Mouse (Mus musculus) large intestine, adult 2 months (tissue): Measurements from ENCODE around the gene Slit1. TPM values are rescaled to one million over a fixed set of nuclear protein-coding genes. Genes with fewer than 3 reads are reported as not detected.

ENCODE experiments used
- DNase-seq: peaks from one replicate; pipeline ENCODE4 v3.0.0-alpha.2; 2012; ENCODE audit warnings: low read depth, low spot score
- WGBS: fragments of 180-500 bp; shearing (Covaris S2); methylation state at CpG from one replicate; pipeline ENCODE4 v1.1.7; 2018; 5-methylcytosine and 5-hydroxymethylcytosine counted together
- polyA plus RNA-seq: library from polyadenylated mRNA; depleted of rRNA; stranded (reverse); fragments of >200 nt; gene quantifications from 2 replicates; pipeline ENCODE4 v1.2.3, GENCODE M21; 2012

The Slit1 gene
- polyA plus RNA-seq, 1 experiment, result 0.30 TPM

DNA sequence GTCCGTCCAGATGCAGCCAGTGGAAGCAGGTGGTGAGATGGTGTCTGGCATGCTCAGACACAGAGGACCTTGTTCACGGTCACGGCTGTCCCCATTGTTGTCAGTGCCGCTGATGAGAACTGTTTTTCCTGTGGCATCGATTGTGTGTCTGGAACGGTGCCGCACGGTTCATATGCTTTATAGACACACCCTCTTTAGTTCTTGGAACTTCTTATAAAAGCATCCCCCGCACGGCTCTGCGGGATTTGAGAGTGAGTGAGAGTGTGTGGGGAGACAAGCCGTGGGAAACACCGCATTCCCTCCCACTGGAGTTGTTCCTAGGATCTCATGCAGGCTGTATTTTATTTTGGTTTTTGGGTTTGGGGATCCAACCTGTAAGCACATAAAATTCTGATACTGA, 82.0 kb downstream of the Slit1 start:
- DNase-seq, result no peak
- WGBS, result 77% methylated on average over 13 of the region's 13 CpGs

DNA sequence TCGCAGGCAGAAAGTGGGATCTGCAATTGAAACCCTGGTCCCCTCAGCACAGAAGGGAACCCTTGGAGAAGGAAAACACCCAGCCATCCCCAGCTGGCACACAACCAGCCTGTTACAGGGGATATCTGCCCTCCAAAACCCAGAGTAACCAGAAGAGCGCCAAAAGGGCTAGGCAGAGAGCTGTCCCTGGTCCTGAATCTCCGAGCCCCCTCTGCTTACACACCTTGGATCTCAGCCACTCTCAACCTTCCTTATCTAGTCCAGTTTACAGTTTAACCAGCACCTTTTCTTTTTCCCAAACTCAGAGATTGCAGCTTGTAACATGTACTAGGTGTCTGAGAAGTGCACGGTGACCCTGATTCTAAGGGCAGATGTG, 82.5 kb downstream of the Slit1 start:
- DNase-seq, result no peak
- 17% methylated on average over 4 of the region's 4 CpGs for WGBS

DNA sequence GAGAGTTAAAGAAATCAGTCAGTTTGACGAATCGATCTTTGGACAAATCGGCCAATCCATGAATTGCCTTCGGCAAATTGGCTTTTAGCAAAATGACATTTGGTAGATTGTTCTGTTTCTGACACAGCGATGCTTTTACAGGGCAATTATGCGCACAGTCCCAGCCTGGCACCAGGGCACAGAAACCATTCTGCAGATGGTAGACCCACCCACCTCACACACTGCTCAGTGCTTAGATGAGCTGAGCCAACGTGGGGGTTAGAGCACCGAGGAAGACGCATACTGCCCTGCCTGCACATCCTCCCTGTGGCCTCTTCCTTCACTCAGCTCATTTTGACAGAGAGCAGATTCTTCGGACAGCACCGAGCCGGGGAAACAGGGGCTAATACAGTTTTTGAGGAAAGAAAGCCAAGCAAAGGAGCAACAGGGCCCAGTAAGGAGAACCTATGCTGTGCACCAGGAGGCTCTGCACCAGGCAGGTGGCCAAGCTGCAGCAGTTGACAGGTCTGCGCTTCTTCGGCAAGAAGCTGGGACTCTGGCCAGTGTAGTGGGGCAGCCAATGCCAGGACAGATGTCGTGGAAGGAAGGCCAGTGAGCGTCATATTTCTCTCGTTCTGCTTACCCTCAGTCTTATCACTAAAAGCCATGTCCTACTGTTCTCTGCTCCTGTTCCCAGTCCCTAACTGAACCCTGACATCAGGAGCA, 83.0 kb downstream of the Slit1 start:
- no peak for DNase-seq
- WGBS, result 71% methylated on average over 17 of the region's 17 CpGs

DNA sequence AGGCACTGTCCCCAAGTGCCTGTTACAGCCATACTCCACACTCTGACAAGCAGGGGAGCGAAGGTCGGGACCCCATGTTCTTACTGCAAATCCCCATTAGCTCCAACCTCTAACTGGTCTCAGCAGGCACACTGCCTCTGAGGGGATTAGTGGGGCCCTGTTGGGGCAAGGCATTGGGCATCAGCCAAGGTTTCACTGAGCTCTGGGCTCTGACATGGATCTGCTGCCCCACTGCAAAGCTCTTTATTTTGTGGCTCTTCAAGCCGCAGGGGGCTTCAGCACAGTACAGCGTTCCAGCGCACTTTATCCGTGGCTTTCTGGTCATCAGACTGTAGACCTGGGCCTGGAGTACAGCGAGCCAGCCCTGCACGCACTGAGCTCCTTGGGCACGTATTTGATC, 86.0 kb downstream of the Slit1 start:
- 28% methylated on average over 9 of the region's 9 CpGs for WGBS
- no peak for DNase-seq

DNA sequence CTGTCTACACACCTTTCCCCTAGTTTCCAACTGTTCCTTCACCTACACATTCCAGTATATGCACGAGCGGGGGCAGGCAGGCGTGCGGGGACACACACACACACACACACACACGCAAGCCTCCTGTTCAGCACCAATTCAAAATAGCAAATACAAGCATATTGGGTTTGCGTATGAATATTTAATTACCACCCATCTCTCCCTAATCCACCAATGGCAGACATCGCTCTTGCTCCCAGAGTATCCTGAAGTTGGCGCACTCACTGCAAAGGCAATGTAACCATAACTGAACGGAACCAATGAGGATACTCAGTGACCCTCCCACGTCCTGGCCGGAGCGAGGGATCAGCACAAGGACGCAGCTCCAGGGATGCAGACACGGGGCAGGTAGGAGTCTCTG, 86.8 kb downstream of the Slit1 start:
- 75% methylated on average over 14 of the region's 14 CpGs for WGBS
- DNase-seq, result no peak

DNA sequence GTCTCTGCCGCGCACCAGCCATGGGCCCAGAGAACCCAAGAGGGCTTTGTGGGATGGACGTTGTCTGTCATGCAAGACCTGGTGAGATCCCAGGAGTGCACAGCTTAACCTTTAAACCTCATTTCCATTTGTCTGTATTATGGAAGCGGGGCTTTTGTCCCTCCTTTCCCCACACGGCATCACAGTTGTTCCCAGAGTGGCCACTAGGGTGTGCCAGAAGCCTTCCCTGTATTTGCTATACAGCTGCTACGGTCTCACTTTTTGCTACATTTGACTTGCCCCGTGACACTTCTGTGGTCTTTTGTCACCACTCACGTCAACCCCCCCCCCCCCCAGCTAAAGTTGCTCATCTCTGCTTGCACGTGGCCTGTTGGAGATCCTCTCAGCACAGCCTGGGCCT, 87.5 kb downstream of the Slit1 start:
- WGBS, result 9% methylated on average over 9 of the region's 9 CpGs
- DNase-seq, result no peak

DNA sequence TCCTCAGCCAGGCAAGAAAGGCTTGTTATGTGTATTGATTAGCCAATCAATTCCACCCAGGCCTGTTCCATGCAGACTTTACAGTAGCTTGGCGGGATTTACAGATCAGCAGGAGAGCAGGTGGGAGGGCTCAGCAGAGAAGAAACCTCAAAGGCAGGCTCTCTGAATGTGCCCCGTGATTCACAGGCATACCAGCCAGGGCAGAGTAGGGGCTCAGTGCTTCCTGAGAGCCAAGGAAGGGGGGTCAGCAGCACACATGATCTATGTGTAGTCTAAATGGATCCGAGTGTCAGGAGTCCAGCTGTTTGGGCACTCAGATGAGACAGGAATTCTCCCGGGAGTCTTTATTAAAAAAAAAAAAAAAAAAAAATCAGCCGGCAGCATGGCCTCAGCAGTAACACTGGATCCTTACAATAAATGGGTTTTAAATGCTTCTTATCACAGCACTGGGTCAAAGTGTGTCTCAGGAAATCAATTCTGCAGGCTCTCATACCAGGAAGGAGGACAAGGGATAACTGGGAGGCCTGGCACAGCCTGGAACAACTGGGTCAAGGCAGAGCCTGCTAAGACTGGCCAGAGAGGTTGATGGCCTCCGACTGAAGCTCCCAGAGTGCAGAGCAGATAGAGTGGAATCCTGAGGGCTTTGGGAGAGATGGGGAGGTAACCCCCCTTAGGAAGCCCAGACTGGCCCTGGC, 88.2 kb downstream of the Slit1 start:
- DNase-seq, result no peak
- WGBS, result 24% methylated on average over 6 of the region's 6 CpGs

DNA sequence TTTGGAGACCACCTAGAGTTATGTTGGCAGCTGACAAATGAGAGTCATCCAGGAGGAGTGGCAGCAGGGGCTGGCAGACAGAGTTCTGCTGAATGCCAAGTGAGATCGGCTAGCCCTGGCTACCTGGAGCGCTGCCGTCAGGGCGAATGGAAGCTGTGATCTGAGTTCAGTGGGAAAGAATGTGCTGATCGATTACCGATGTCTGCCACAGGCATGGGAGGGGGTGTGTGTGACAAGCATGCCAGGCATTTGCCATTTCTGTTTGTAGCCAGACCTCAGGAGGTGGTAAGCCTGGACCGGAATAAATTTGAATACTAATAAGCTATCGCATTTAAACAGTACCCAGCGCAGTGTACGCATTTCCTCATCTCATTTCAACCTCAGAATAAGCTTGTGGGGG, 91.5 kb downstream of the Slit1 start:
- no peak for DNase-seq
- WGBS, result 59% methylated on average over 10 of the region's 10 CpGs

DNA sequence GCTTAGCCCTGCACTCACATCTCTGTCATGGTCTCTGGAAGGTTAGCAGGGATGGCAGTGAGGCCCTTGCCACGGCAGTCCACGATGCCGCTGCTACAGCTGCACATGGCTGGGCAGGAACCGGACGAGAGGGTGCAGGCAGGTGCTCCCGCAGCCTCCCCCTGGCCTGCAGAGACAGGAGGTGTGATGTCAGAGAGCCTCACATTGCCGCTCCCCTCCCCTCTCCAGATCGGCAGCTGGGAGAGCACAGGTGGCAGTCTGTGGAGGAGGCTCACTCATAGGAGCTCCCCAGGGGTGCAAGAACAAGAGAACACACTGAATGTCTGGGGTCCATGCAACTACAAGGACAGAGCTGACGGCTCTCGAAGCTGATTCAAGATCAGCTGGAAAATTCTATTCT, 94.1 kb downstream of the Slit1 start:
- WGBS, result 33% methylated on average over 10 of the region's 10 CpGs
- DNase-seq, result no peak

DNA sequence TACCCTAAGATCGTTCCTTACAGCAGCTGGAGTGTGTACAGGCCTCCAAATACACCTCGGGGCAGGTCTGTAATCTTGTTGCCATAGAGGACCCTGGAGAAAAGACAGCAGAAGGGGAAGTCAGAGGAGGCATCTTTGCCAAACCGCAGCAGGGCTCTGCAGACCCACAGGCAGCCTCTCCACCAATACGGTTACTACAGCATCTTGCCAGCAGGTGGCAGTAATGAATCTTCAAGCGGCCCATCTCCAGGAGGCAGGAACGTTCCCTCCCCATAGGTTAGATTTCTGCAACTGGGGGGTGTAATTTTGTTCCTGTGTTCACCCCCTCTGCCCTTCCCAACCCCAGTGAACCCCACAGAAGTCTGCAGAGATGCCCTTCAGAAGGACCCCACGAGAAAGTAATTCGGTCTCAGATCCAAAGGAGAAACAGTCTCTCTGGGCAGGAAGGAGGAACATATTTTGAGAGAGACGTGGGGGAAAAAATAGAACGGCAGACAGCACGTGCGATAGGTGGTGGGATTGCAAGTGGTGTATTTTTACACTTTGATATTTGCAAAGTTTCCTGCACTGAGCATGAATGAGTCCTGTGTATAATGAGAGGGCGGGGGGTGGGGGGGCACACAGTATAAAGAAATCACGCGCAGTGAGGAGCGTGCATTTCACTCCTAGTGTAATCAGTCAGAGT, 96.4 kb downstream of the Slit1 start:
- no peak for DNase-seq
- WGBS, result 42% methylated on average over 16 of the region's 16 CpGs

DNA sequence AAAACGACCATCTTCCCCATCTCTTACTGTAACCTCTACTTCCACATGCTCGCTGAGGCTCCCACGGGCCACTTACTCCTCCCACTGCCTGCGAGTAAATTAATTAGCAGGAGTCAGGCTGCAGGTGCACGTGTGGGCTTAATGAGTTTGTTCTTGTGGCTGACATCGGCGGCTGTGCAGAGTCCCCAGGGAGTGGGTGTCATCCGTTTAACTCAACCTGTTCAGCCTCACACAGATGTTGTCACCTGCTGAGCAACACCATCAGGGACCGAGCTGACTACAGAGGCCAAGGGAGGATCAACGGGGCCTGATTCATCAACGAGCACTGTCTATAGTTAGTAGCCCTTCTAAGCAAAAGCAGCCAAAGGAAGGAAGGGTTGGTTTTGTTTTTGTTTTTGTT, 100.5 kb downstream of the Slit1 start:
- 51% methylated on average over 11 of the region's 11 CpGs for WGBS
- no peak for DNase-seq

DNA sequence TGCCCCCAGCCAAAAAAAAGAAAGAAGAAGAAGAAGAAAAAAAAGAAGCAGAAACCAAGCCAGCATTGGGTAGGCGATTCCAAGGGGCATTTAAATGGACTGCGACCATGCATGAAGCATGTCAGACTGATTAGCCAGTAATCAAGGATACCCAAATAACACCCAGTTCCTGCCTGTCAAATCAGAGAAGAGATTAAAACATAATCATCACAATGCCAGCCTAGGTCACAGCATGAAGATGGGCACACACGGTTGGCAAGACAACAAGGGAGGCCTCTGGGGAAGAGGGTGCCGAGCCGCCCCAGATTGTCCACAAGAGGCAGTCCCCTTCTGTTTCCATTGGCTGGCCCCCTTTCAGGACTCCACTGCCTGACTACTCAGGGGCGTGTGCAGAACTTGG, 108.5 kb downstream of the Slit1 start:
- DNase-seq, result no peak
- 56% methylated on average over 6 of the region's 6 CpGs for WGBS

DNA sequence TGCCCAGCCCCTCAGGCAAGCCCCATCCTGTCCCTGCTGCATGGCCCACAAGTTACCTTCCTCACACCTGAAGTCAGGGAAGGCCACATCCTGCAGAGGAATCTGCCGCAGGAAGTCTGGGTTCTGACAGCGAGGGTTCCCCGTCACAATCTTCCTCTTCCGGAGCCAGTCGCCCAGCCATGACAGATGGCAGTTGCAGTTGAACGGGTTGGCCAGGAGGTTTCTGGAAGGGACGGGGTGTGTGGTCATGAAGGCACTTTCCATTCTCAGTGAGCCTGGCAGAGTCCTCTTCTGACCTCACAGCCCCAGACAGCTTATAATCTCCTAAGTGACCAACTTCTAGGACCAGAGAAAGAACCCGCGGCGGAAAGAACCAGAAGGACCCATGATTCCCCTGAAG, 109.4 kb downstream of the Slit1 start:
- DNase-seq, result no peak
- 80% methylated on average over 10 of the region's 10 CpGs for WGBS

DNA sequence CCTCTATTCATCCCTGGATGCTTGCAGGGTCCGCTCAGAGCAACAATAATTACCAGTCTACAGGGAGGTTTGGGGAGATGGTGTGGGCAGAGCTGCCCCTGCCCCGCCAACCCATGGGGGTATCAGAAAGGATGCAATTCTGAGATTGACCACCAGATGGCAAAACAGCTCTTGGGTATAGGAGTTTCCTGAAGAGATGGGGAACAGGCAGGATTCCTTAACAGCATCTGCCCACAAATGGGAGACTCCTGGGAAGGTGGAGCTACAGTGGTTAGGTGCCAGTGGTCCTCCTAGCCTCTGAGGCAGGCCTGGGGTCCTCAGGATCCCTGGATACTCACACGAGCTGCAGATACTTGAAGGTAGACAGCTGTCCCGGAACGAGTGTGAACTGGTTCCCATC, 113.9 kb downstream of the Slit1 start:
- peak; percentile 38 for DNase-seq
- WGBS, result 43% methylated on average over 5 of the region's 5 CpGs

DNA sequence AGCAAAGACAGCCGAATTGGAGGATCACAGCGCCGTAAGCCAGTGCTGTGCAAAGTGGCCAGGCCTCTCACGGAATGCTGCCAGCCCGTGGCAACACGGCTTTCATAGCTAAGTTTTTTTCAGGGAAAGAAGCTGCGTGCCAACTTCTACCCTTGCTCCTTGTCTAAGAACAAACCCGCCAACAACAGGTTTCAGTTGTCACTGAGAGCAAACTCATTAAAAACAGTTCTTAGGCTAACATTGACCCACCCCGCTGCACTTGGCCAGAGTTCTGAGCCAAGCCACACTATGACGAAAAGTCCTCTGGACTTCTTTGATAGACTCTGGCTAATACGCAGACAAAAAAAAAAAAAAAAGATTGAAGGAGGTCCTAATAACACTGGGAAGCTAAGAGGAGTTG, 114.5 kb downstream of the Slit1 start:
- peak; percentile 27 for DNase-seq
- WGBS, result 41% methylated on average over 11 of the region's 11 CpGs

DNA sequence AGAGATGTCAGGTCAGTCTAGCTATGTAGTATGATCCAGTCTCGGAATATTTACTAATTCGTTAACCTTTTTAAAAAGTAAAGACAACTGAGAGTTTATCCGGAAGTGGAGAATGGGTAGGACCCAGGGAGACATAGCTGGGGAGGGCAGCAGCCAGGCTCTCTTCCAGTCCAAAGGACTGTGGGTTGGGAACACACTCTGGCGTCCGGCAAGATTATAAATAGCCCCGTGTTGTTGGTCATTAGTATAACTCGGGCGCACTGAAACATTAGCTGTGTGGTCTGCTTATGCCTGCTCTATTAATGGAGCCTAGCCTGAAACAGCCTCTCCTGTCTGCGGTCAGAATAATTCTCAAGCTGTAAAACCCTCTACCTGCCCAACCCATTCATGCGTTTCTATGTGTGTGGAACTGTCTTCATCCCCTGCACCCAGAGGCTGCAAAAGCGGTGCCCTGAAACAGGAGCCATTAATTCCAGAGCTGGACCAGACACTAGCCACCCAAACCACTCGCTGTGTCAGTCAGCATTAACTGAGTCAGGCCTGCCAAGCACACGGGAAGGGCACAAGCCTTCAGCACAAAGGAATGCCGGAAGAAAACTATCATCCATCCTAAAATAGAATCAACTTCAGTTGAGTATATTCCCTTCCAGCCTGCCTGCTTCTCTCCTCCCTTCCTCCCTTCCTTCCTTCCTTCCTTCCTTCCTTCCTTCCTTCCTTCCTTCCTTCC, 122.9 kb downstream of the Slit1 start:
- no peak for DNase-seq
- 78% methylated on average over 14 of the region's 14 CpGs for WGBS

DNA sequence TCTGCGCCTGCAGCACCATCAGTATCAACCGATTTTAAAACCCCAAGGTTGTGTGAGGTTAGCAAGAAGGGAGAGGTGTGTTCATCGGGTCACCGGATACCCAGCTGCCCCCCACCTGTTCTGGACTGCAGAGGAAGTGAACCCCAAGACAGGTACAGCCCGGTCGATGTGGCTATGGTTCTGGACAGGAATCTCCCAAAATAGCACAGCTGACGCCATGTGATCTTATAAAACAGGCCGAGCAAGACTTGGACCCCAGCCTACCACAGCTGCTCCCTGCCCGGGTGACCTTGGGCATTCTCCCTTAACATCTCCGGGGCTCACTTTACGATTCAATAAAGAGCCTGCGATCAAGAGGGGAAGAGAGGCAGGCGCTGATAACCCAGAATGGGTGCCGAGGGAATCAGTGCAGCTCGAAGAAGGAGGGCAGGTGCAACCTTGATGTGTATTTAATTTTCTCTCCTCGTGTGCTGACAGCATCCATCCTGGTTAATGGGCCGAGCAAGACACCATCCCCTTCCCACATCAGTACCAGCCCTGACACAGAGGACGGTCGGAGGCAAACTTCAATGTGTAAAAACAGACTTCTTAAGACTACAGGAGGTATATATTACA, 124.6 kb downstream of the Slit1 start:
- 24% methylated on average over 19 of the region's 19 CpGs for WGBS
- DNase-seq, result no peak

DNA sequence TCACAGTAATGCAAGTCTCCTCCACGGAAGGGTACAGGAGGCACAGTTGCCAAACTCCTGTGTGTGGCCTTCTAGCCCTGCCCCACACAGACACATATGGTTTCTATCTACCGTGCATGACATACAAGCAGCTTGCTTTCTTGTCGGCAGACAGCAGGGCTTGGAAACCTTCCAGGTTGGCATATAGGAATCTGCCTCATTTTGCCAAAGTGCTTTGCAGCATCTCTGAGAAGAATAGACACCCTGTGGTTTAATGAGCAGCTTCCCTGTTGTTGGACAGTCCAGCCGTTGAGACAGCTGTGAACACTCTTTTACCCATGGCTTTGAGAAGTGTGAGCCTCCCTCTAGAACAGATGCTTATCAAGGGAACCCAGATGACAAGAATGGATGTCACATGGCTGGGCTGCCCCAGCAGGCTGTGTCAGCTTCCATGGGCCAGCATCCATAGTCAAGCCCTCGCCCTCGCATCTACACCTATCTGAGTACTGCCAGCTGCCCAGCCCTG, 125.3 kb downstream of the Slit1 start:
- 60% methylated on average over 6 of the region's 6 CpGs for WGBS
- DNase-seq, result no peak

DNA sequence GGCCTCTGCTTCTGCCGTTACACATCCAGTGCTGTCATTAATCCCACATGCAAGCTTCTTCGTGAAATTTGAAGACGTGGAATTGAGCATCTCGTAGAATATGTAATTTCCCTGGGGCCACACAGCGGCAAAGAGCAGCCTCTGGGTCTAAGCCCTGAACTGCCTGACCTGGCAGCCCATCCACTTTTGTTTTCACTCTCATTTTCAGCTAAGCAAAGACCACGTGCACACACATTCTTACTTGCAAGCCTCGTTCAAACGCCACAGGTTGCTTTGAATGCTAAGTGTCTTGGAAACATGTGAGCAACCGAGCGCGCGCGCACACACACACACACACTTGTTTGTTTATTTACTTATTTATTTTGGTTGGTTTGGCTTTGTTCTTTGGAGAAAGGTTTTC, 126.4 kb downstream of the Slit1 start:
- WGBS, result 90% methylated on average over 13 of the region's 13 CpGs
- DNase-seq, result no peak

DNA sequence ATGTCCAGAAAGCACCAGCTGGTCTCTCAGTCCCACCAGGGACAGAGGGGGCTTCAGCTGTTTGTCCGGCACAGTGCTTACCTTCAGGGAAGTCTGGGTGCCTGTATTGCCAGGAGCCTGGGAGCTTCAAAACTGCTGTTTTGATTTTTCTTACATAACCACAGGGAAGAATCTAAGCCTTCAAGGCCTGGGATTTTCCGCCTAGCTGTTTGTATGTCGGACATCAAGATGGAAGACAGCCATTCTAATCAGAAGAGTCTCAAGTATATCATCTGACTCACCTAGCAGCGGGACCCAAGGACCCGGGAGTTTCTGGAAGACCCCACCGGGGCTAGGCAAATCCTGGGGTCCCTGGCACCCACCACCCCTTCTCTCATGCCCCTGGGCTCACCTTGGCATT, 127.2 kb downstream of the Slit1 start:
- DNase-seq, result no peak
- WGBS, result 90% methylated on average over 6 of the region's 6 CpGs
